Mouse (Mus musculus) hindbrain, embryonic 14.5 days (tissue): ENCODE measurements at regions not wholly inside any gene's neighbourhood (a gene's known extent, or its start where the extent isn't known, plus 50 kb on each side); places are given as distances from the start of the nearest gene placed in this dataset.
"Not testable (repeated sequence)": the region's sequence is repeated elsewhere in the genome, so short reads cannot be mapped to it uniquely, and the experiment has no call there.

Experiments used
- ATAC-seq: fragments of 200-750 bp; cut with Nextera tagmentation; 2 replicates; pipeline ENCODE4 v1.8.0; 2017; ENCODE audit warnings: moderate number of reproducible peaks, mild to moderate bottlenecking, moderate TSS enrichment, moderate library complexity; ENCODE audit not compliant: low FRiP score
- DNase-seq: peaks from one replicate; pipeline ENCODE4 v3.0.0-alpha.2; 2015; ENCODE audit warnings: low spot score
- H3K27ac ChIP-seq: fragments of 300-500 bp; sonication (generic); 2 replicates; pipeline ENCODE4 v1.5.1; 2014; ENCODE audit warnings: mild to moderate bottlenecking, moderate library complexity
- H3K27me3 ChIP-seq: fragments of 300-500 bp; sonication (generic); 2 replicates; pipeline ENCODE4 v1.6.1; 2014; ENCODE audit warnings: mild to moderate bottlenecking, low read length, mixed read lengths; ENCODE audit not compliant: control insufficient read depth, insufficient read depth
- H3K36me3 ChIP-seq: fragments of 300-500 bp; sonication (generic); replicated peaks from 2 replicates; pipeline ENCODE4 v1.6.1; 2014; ENCODE audit not compliant: control insufficient read depth, insufficient read depth
- H3K4me1 ChIP-seq: fragments of 300-500 bp; sonication (generic); replicated peaks from 2 replicates; pipeline ENCODE4 v1.6.1; 2014; ENCODE audit warnings: antibody characterized with exemption, low read length, mixed read lengths; ENCODE audit not compliant: control insufficient read depth, insufficient read depth
- H3K4me2 ChIP-seq: fragments of 300-500 bp; sonication (generic); replicated peaks from 2 replicates; pipeline ENCODE4 v1.6.1; 2014; ENCODE audit warnings: mild to moderate bottlenecking, moderate library complexity
- H3K4me3 ChIP-seq: fragments of 300-500 bp; sonication (generic); replicated peaks from 2 replicates; pipeline ENCODE4 v1.5.1; 2014; ENCODE audit warnings: mild to moderate bottlenecking, low read length
- H3K9ac ChIP-seq: fragments of 300-500 bp; sonication (generic); 2 replicates; pipeline ENCODE4 v1.6.1; 2014
- H3K9me3 ChIP-seq: fragments of 300-500 bp; sonication (generic); 2 replicates; pipeline ENCODE4 v1.6.1; 2016; ENCODE audit warnings: low read length; ENCODE audit not compliant: control insufficient read depth
- WGBS: fragments of 180-500 bp; shearing (Covaris S2); extraction: QIAGEN DNeasy Blood & Tissue Kit; methylation state at CpG from one replicate; pipeline ENCODE4 v1.1.7; 2014; 5-methylcytosine and 5-hydroxymethylcytosine counted together

GRCm38 (mm10) chr4:145409796-145410475 lies 95.0 kb upstream of the Tnfrsf8 start:
- Histone ChIP-seq H3K4me2 (no peak overlapping the region), H3K4me1 (no peaks in the 10 kb centered on the region), H3K4me3 (no peak overlapping the region), H3K27me3 (no peaks in the 10 kb centered on the region), H3K9me3 (0 out of 2 replicates have a peak, but pooled peaks cover 22% of the 10 kb centered on the region), H3K9ac (no peak overlapping the region), H3K27ac (no peak overlapping the region), H3K36me3 (no peaks in the 10 kb centered on the region)
- ATAC-seq (no peak), DNase-seq (no peak)
- 72% methylated on average over 5 of the region's 5 CpGs for WGBS

GRCm38 (mm10) chr4:145406050-145406449 lies 91.1 kb upstream of the Tnfrsf8 start:
- WGBS = 45% methylated on average over 1 of the region's 1 CpGs
- not testable (repeated sequence) for ATAC-seq

GRCm38 (mm10) chr4:145404230-145404629 lies 89.3 kb upstream of the Tnfrsf8 start:
- not testable (repeated sequence) for H3K36me3 ChIP-seq, DNase-seq, H3K27me3 ChIP-seq, H3K4me1 ChIP-seq, H3K9ac ChIP-seq, H3K27ac ChIP-seq, ATAC-seq, H3K4me2 ChIP-seq, H3K4me3 ChIP-seq
- 81% methylated on average over 6 of the region's 6 CpGs for WGBS
- H3K9me3 ChIP-seq = 0 out of 2 replicates have a peak, but pooled peaks cover 18% of the 10 kb centered on the region

More at GRCm38 (mm10) chr4:145406050-145406449, 91.1 kb upstream of the Tnfrsf8 start:
- H3K4me2 ChIP-seq, H3K36me3 ChIP-seq, H3K27me3 ChIP-seq, H3K4me3 ChIP-seq, H3K4me1 ChIP-seq, H3K9ac ChIP-seq, H3K27ac ChIP-seq, DNase-seq: not testable (repeated sequence)
- 0 out of 2 replicates have a peak, but pooled peaks cover 18% of the 10 kb centered on the region for H3K9me3 ChIP-seq

GRCm38 (mm10) chr4:145378876-145379275 lies 63.9 kb upstream of the Tnfrsf8 start:
- not testable (repeated sequence) for DNase-seq, H3K4me3 ChIP-seq, H3K27ac ChIP-seq, H3K4me2 ChIP-seq, ATAC-seq, H3K4me1 ChIP-seq, H3K27me3 ChIP-seq, H3K9me3 ChIP-seq, H3K9ac ChIP-seq, H3K36me3 ChIP-seq
- WGBS = 83% methylated on average over 2 of the region's 4 CpGs

- WGBS = 89% methylated on average over 13 of the region's 14 CpGs
- not testable (repeated sequence) for H3K27ac ChIP-seq, H3K27me3 ChIP-seq, H3K4me3 ChIP-seq, ATAC-seq, H3K4me2 ChIP-seq, H3K9ac ChIP-seq, H3K36me3 ChIP-seq, DNase-seq, H3K9me3 ChIP-seq, H3K4me1 ChIP-seq
Measured at GRCm38 (mm10) chr4:145377306-145378067, 62.5 kb upstream of the Tnfrsf8 start.

GRCm38 (mm10) chr4:145369753-145370152 lies 54.8 kb upstream of the Tnfrsf8 start:
- Histone ChIP-seq H3K36me3 (no peaks in the 10 kb centered on the region), H3K27me3 (no peaks in the 10 kb centered on the region), H3K27ac (no peak overlapping the region), H3K4me3 (no peak overlapping the region), H3K9me3 (peaks cover 4% of the 10 kb centered on the region; the same call in 1 of the 2 replicates), H3K9ac (no peak overlapping the region), H3K4me2 (no peak overlapping the region), H3K4me1 (no peaks in the 10 kb centered on the region)
- 93% methylated on average over 1 of the region's 1 CpGs for WGBS
- DNase-seq (no peak), ATAC-seq (no peak)

- no peaks in the 10 kb centered on the region for H3K27me3 ChIP-seq
- no peak overlapping the region for H3K4me2 ChIP-seq
- no peak overlapping the region for H3K9ac ChIP-seq
- no peaks in the 10 kb centered on the region for H3K36me3 ChIP-seq
- no peaks in the 10 kb centered on the region for H3K9me3 ChIP-seq
- ATAC-seq = no peak
- no peak overlapping the region for H3K27ac ChIP-seq
- DNase-seq = no peak
- H3K4me3 ChIP-seq = no peak overlapping the region
- H3K4me1 ChIP-seq = no peaks in the 10 kb centered on the region
Measured at GRCm38 (mm10) chr4:145367274-145367822, 52.4 kb upstream of the Tnfrsf8 start.

GRCm38 (mm10) chr4:145366301-145366700 lies 51.3 kb upstream of the Tnfrsf8 start:
- Histone ChIP-seq H3K27me3 (no peaks in the 10 kb centered on the region), H3K4me3 (no peak overlapping the region), H3K9me3 (no peaks in the 10 kb centered on the region), H3K36me3 (no peaks in the 10 kb centered on the region), H3K9ac (no peak overlapping the region), H3K4me1 (no peaks in the 10 kb centered on the region), H3K27ac (no peak overlapping the region), H3K4me2 (no peak overlapping the region)
- DNase-seq = no peak
- ATAC-seq = no peak
- WGBS = 35% methylated on average over 5 of the region's 5 CpGs

GRCm38 (mm10) chr4:145365793-145366192 lies 50.8 kb upstream of the Tnfrsf8 start:
- H3K4me2 ChIP-seq, ATAC-seq, H3K36me3 ChIP-seq, H3K4me3 ChIP-seq, H3K9me3 ChIP-seq, H3K27ac ChIP-seq, H3K9ac ChIP-seq, DNase-seq, H3K27me3 ChIP-seq, H3K4me1 ChIP-seq: not testable (repeated sequence)
- 84% methylated on average over 2 of the region's 2 CpGs for WGBS
